Mouse (Mus musculus): Measurements from ENCODE around the gene Klk1.
A peak's percentile ranks its signal among the peaks of the same experiment; 100 is the strongest.

Klk1 gene

GRCm38 (mm10) chr7:44253023-44253616, 28.0 kb downstream of the Klk1 start:
- DNase-seq (ENCODE audit: low read depth, low spot score) = no peak

- no peak for DNase-seq (ENCODE audit: low read depth, low spot score)
These were observed 29.8 kb downstream of the Klk1 start for GRCm38 (mm10) chr7:44254930-44255329.

- no peak for DNase-seq (ENCODE audit: low read depth, low spot score)
These were observed 32.1 kb downstream of the Klk1 start, which contains the start of gene Acp4 for GRCm38 (mm10) chr7:44257278-44257677. Gene Acp4 (minus strand): TSS chr7:44257378.

- peak; percentile 26 for DNase-seq (ENCODE audit: low read depth, low spot score)
These were observed 35.2 kb downstream of the Klk1 start for GRCm38 (mm10) chr7:44260410-44260809.

- DNase-seq (ENCODE audit: low read depth, low spot score) = no peak
These were observed 36.0 kb downstream of the Klk1 start, which contains the start of gene Gm15517 for GRCm38 (mm10) chr7:44261147-44261546. Gene Gm15517 (plus strand): TSS chr7:44261447.

- DNase-seq (ENCODE audit: low read depth, low spot score) = peak; percentile 93
These were observed 37.9 kb downstream of the Klk1 start for GRCm38 (mm10) chr7:44262791-44263643.

- DNase-seq (ENCODE audit: low read depth, low spot score) = no peak
These were observed 43.0 kb downstream of the Klk1 start for GRCm38 (mm10) chr7:44268117-44268516.

- no peak for DNase-seq (ENCODE audit: low read depth, low spot score)
These were observed 44.2 kb downstream of the Klk1 start for GRCm38 (mm10) chr7:44269397-44269796.

- DNase-seq (ENCODE audit: low read depth, low spot score) = peak; percentile 71
These were observed 46.1 kb downstream of the Klk1 start for GRCm38 (mm10) chr7:44271309-44271708.

GRCm38 (mm10) chr7:44272546-44272945, 47.4 kb downstream of the Klk1 start:
- no peak for DNase-seq (ENCODE audit: low read depth, low spot score)

GRCm38 (mm10) chr7:44273446-44273845, 48.3 kb downstream of the Klk1 start:
- DNase-seq (ENCODE audit: low read depth, low spot score) = no peak

- no peak for DNase-seq (ENCODE audit: low read depth, low spot score)
These were observed 48.9 kb downstream of the Klk1 start for GRCm38 (mm10) chr7:44274096-44274495.

- no peak for DNase-seq (ENCODE audit: low read depth, low spot score)
These were observed 50.4 kb downstream of the Klk1 start for GRCm38 (mm10) chr7:44275546-44275945.

- no peak for DNase-seq (ENCODE audit: low read depth, low spot score)
These were observed 51.5 kb downstream of the Klk1 start for GRCm38 (mm10) chr7:44276461-44277249.

GRCm38 (mm10) chr7:44277250-44277622, 52.1 kb downstream of the Klk1 start:
- DNase-seq (ENCODE audit: low read depth, low spot score) = peak; percentile 41

Data from 3T3-L1 (cell line).